Mouse (Mus musculus) CH12.LX (cell line): ENCODE results near the gene Cldnd1.

ENCODE experiments used
- CTCF ChIP-seq, 2 experiments: IDR thresholded peaks in 1 of 2; conservative IDR thresholded peaks in 1 of 2; 2 replicates each; pipeline ENCODE4 v1.5.1; 2011 to 2012; ENCODE audit warnings: low read depth in 2 of 2, low read length in 2 of 2, improper control_type of control experiment in 1 of 2, inconsistent platforms in 1 of 2, mild to moderate bottlenecking in 1 of 2, moderate library complexity in 1 of 2
- EP300 ChIP-seq: IDR thresholded peaks from 2 replicates; pipeline ENCODE4 v1.6.1; 2011; ENCODE audit warnings: low read length, improper control_type of control experiment
- POLR2A ChIP-seq: IDR thresholded peaks from 2 replicates; pipeline ENCODE4 v1.6.1; 2011; ENCODE audit warnings: low read depth, mild to moderate bottlenecking, improper control_type of control experiment, low read length
- POLR2AphosphoS2 ChIP-seq: IDR thresholded peaks from 2 replicates; pipeline ENCODE4 v1.6.1; 2011; ENCODE audit warnings: low read depth, low read length, improper control_type of control experiment
- RAD21 ChIP-seq: IDR thresholded peaks from 2 replicates; pipeline ENCODE4 v1.6.1; 2011; ENCODE audit warnings: low read depth, mild to moderate bottlenecking, low read length, improper control_type of control experiment, moderate library complexity
- TCF12 ChIP-seq: IDR thresholded peaks from 2 replicates; pipeline ENCODE4 v1.6.1; 2014; ENCODE audit warnings: low read depth, mild to moderate bottlenecking, inconsistent platforms, low read length, improper control_type of control experiment
- ZMIZ1 ChIP-seq: IDR thresholded peaks from 2 replicates; pipeline ENCODE4 v1.6.1; 2012; ENCODE audit warnings: low read depth, mild to moderate bottlenecking, inconsistent platforms, low read length, improper control_type of control experiment

GRCm38 (mm10) chr16:58700174-58700573 lies 27.5 kb upstream of the Cldnd1 start:
- TF ChIP-seq CTCF (conservative IDR thresholded peaks at IDR 0.05 in 1 of 2, IDR thresholded peaks at IDR 0.05 in 1 of 2; ENCODE audit: low read depth in 2 of 2, low read length in 2 of 2) (no peak), TCF12 (peak; percentile 56), RAD21 (no peak), ZMIZ1 (no peak; the same call in 1 of the 2 replicates), POLR2AphosphoS2 (no peak), POLR2A (no peak; the same call in 1 of the 2 replicates), EP300 (no peak; the same call in 1 of the 2 replicates)
